Mouse (Mus musculus) ES-E14 (cell line): ENCODE measurements around the gene Fhad1. TPM values are rescaled to one million over a fixed set of nuclear protein-coding genes. Genes with fewer than 3 reads are reported as not detected.

Source experiments
- DNase-seq: peaks from one replicate; pipeline ENCODE4 v3.0.0-alpha.2; 2013; ENCODE audit warnings: low read depth, low spot score
- H3K27ac ChIP-seq: 2 replicates; pipeline ENCODE4 v1.5.1; 2012; ENCODE audit warnings: low read depth, mild to moderate bottlenecking, low read length, moderate library complexity, mixed read lengths; ENCODE audit not compliant: poor library complexity, insufficient read depth, severe bottlenecking
- H3K36me3 ChIP-seq: 2 replicates; pipeline ENCODE4 v1.6.1; 2012; ENCODE audit warnings: mild to moderate bottlenecking, low read length, moderate library complexity, mixed read lengths; ENCODE audit not compliant: control insufficient read depth, poor library complexity, insufficient read depth, severe bottlenecking
- H3K4me1 ChIP-seq, 2 experiments: fragments of 150-350 bp in 1 of 2; sonication (generic) in 1 of 2; 2 replicates each; pipeline ENCODE4 v1.6.1; 2012; ENCODE audit warnings: low read length in 2 of 2, mild to moderate bottlenecking in 1 of 2, mixed read lengths in 1 of 2; ENCODE audit not compliant: control insufficient read depth in 2 of 2, insufficient read depth in 2 of 2, poor library complexity in 1 of 2
- H3K4me3 ChIP-seq, 2 experiments: fragments of 150-350 bp in 1 of 2; sonication (generic) in 1 of 2; 2 replicates each; pipeline ENCODE4 v1.5.1; 2012; ENCODE audit warnings: low read length in 2 of 2, low read depth in 1 of 2, mild to moderate bottlenecking in 1 of 2, mixed read lengths in 1 of 2; ENCODE audit not compliant: insufficient read depth in 1 of 2, poor library complexity in 1 of 2, severe bottlenecking in 1 of 2
- H3K9ac ChIP-seq: 2 replicates; pipeline ENCODE4 v1.6.1; 2012; ENCODE audit warnings: low read depth, mild to moderate bottlenecking, low read length, mixed read lengths; ENCODE audit not compliant: poor library complexity, insufficient read depth, severe bottlenecking
- H3K9me3 ChIP-seq: fragments of 150-350 bp; sonication (generic); 2 replicates; pipeline ENCODE4 v1.6.1; 2012; ENCODE audit warnings: low read depth, mild to moderate bottlenecking, low read length; ENCODE audit not compliant: control insufficient read depth, insufficient read depth
- CHD2 ChIP-seq: IDR thresholded peaks from 2 replicates; pipeline ENCODE4 v1.6.1; 2014; ENCODE audit warnings: mild to moderate bottlenecking, low read depth, low read length, inconsistent platforms
- HCFC1 ChIP-seq: IDR thresholded peaks from 2 replicates; pipeline ENCODE4 v1.6.1; 2012; ENCODE audit warnings: low read length, inconsistent platforms, borderline replicate concordance; ENCODE audit not compliant: insufficient read depth
- MAFK ChIP-seq: IDR thresholded peaks from 2 replicates; pipeline ENCODE4 v1.6.1; 2014; ENCODE audit warnings: mild to moderate bottlenecking, low read depth, low read length, inconsistent platforms; ENCODE audit not compliant: insufficient read depth
- ZC3H11A ChIP-seq: IDR thresholded peaks from 2 replicates; pipeline ENCODE4 v1.6.1; 2012; ENCODE audit warnings: low read depth, mild to moderate bottlenecking, inconsistent platforms, low read length, borderline replicate concordance
- ZNF384 ChIP-seq: IDR thresholded peaks from 2 replicates; pipeline ENCODE4 v1.6.1; 2012; ENCODE audit warnings: low read depth, low read length, inconsistent platforms
- in situ Hi-C, 2 experiments: fragments of 600-800 bp; cut with MboI; formaldehyde crosslinking; loops; one replicate each; pipeline ENCODE4 v1.15.1; 2025; ENCODE audit warnings: low sequenced_read_pairs in 2 of 2, inconsistent platforms in 1 of 2; ENCODE audit not compliant: unreplicated experiment in 2 of 2
- total RNA-seq: library from RNA; depleted of rRNA; stranded (reverse); fragments of 300-350 nt; gene quantifications from 2 replicates; pipeline ENCODE4 v1.2.3, GENCODE M21; 2012

The Fhad1 gene
- total RNA-seq, 1 experiment = 0.49 TPM

DNA sequence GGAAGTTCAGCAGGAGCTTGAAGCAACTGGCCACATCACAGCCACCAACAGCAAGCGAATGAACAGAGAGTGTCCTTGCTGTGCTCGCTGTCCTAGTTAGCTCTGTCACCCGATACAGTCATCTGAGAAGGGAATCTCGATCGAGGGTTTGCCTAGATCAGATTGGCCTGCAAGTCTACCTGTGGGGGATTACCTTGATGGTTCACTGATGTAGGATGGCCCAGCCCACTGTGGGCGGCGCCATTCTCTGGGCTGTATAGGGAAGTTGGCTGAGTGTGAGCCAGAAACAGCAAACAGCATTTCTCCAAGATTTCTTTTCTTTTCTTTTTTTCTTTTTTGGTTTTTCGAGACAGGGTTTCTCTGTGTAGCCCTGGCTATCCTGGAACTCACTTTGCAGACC lies 150.4 kb downstream of the Fhad1 start:
- Histone ChIP-seq H3K27ac (no peak overlapping the region), H3K9ac (no peak overlapping the region), H3K4me1 (peaks cover 2 to 9% of the 10 kb centered on the region in 2 experiments; a peak in 1 of 4 replicates), H3K4me3 (no peak overlapping the region), H3K9me3 (no peaks in the 10 kb centered on the region), H3K36me3 (peaks cover 2% of the 10 kb centered on the region; the same call in 1 of the 2 replicates)
- in situ Hi-C loops = no loop called here
- TF ChIP-seq ZC3H11A = no peak
- TF ChIP-seq HCFC1 = no peak
- TF ChIP-seq MAFK = no peak
- TF ChIP-seq CHD2 = no peak
- DNase-seq = no peak

GRCm38 (mm10) chr4:141863726-141864280 lies 151.1 kb downstream of the Fhad1 start:
- peaks cover 3% of the 10 kb centered on the region; the same call in 1 of the 2 replicates for H3K36me3 ChIP-seq
- H3K27ac ChIP-seq = no peak overlapping the region
- TF ChIP-seq MAFK (no peak), ZC3H11A (no peak), CHD2 (no peak), HCFC1 (no peak), ZNF384 (no peak)
- peaks cover 2 to 9% of the 10 kb centered on the region in 2 experiments; a peak in 1 of 4 replicates for H3K4me1 ChIP-seq
- H3K4me3 ChIP-seq = no peak overlapping the region
- H3K9me3 ChIP-seq = no peaks in the 10 kb centered on the region
- DNase-seq = no peak
- no peak overlapping the region for H3K9ac ChIP-seq
- in situ Hi-C loops = no loop called here

GRCm38 (mm10) chr4:141862867-141863266 lies 152.0 kb downstream of the Fhad1 start:
- in situ Hi-C loops = no loop called here
- no peak overlapping the region for H3K27ac ChIP-seq
- H3K4me1 ChIP-seq = peaks cover 0 to 7% of the 10 kb centered on the region in 2 experiments; a peak in 1 of 4 replicates
- DNase-seq = no peak
- H3K36me3 ChIP-seq = peaks cover 3% of the 10 kb centered on the region; the same call in 1 of the 2 replicates
- no peak overlapping the region for H3K9ac ChIP-seq
- H3K9me3 ChIP-seq = no peaks in the 10 kb centered on the region
- TF ChIP-seq ZC3H11A (no peak), HCFC1 (no peak), CHD2 (no peak), MAFK (no peak), ZNF384 (no peak)
- H3K4me3 ChIP-seq = no peak overlapping the region

GRCm38 (mm10) chr4:141861591-141862295 lies 153.1 kb downstream of the Fhad1 start:
- H3K36me3 ChIP-seq = peaks cover 3% of the 10 kb centered on the region; the same call in 1 of the 2 replicates
- no peak overlapping the region for H3K4me3 ChIP-seq
- H3K27ac ChIP-seq = no peak overlapping the region
- no peak overlapping the region for H3K9ac ChIP-seq
- in situ Hi-C loops = no loop called here
- no peak for TF ChIP-seq CHD2
- no peak for TF ChIP-seq ZC3H11A
- no peak for TF ChIP-seq MAFK
- no peak for DNase-seq
- H3K4me1 ChIP-seq = peaks cover 0 to 4% of the 10 kb centered on the region in 2 experiments; a peak in 1 of 4 replicates
- H3K9me3 ChIP-seq = no peaks in the 10 kb centered on the region
